Mouse (Mus musculus) E14TG2a.4 (cell line): ENCODE data around the gene Tiparp.

Experiments used
- CTCF ChIP-seq: conservative IDR thresholded peaks from 2 replicates; pipeline ENCODE4 v1.5.1; 2014; ENCODE audit warnings: low read length
- POU5F1 ChIP-seq: IDR thresholded peaks from 2 replicates; pipeline ENCODE4 v1.6.1; 2014; ENCODE audit warnings: low read length, borderline replicate concordance

DNA sequence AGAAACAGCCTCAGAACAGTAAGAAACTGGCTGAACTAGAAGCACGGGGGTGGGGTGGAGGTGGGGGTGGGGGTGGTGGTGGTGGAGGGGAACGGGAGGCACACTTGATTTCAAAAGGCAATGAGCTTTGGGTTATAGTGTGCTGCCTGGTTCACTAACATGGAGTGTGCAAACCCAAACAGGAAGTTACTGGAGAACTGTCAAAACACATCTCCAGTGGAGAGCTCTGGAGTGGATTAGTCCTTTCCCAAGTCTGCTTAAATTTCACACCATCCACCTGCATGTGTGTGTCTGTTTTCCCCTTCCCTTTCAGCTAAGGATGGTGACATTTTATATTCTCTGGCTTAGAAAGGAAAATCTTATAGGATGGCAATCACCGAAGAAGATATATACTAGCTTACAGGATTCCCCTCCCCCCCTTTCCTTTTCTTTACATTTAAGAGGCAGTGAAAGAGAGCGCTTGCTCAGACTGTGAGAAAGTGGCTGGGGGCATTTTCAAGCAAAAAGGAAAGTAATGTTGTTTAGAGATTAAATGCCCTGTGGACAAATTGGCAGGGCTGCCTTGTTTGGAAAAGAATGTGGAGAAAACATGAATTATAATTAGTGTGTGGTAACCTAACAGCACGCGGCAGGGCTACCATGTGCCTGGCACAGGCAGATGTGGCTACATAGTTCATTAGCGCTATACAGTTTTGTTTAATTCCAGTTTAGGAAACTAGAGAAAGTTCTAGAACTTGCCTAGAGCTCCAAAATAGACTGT lies 70.0 kb downstream of the Tiparp start:
- TF ChIP-seq CTCF (no peak), POU5F1 (no peak)
